Mouse (Mus musculus) heart, adult 2 months (tissue): ENCODE results near the gene Wfdc1.

Experiments used
- CTCF ChIP-seq: fragments of 200-600 bp; IDR thresholded peaks from 2 replicates; pipeline ENCODE4 v1.8.1; 2022; ENCODE audit warnings: antibody characterized with exemption, mild to moderate bottlenecking, moderate library complexity
- POLR2A ChIP-seq: fragments of 200-500 bp; IDR thresholded peaks from 2 replicates; pipeline ENCODE4 v1.6.1; 2011; ENCODE audit warnings: mild to moderate bottlenecking, low read depth, low read length, control low read depth; ENCODE audit not compliant: insufficient read depth

DNA sequence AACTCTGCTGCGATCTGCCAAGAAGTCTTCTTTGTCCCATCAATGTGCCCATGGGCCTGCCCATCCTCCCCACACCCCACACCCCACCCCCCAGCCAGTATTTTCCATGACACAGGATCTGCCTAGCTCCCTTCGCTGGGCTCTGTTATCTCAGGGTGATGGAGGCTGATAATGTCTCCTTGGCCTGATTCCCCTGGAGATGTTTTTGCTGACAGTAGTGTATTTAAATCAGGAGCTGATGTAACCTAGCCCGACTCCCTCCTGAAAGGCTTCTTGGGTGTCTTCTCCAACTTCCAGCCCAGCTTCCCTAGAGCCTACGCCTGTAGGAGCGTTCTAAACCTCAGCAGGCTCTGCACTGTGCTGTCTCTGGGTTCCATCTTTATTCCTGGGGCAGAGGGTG is 47.3 kb upstream of the Wfdc1 start:
- TF ChIP-seq CTCF = no peak
- no peak for TF ChIP-seq POLR2A
